Mouse (Mus musculus) MEL (cell line): ENCODE measurements around the gene Fbxl12. TPM values are rescaled to one million over a fixed set of nuclear protein-coding genes. Genes with fewer than 3 reads are reported as not detected.

ENCODE experiments used
- DNase-seq: peaks from one replicate; pipeline ENCODE4 v3.0.0; 2011; ENCODE audit warnings: low read depth, low spot score
- H3K27ac ChIP-seq: 2 replicates; pipeline ENCODE4 v1.5.1; 2012; ENCODE audit warnings: low read depth, mild to moderate bottlenecking, control low read depth, low read length, moderate library complexity; ENCODE audit not compliant: control insufficient read depth
- H3K27me3 ChIP-seq, 2 experiments: fragments of 150-350 bp in 1 of 2; sonication (generic) in 1 of 2; 2 replicates each; pipeline ENCODE4 v1.6.1; 2012; ENCODE audit warnings: low read length in 2 of 2, mild to moderate bottlenecking in 2 of 2, improper control_type of control experiment in 1 of 2, moderate library complexity in 1 of 2; ENCODE audit not compliant: insufficient read depth in 2 of 2, control insufficient read depth in 1 of 2
- H3K36me3 ChIP-seq, 2 experiments: 2 replicates each; pipeline ENCODE4 v1.6.1; 2012 to 2014; ENCODE audit warnings: low read length in 2 of 2, improper control_type of control experiment in 1 of 2, inconsistent platforms in 1 of 2, mild to moderate bottlenecking in 1 of 2; ENCODE audit not compliant: insufficient read depth in 2 of 2, control insufficient read depth in 1 of 2
- H3K4me1 ChIP-seq, 2 experiments: fragments of 150-350 bp in 1 of 2; sonication (generic) in 1 of 2; 2 replicates each; pipeline ENCODE4 v1.6.1; 2012; ENCODE audit warnings: low read length in 2 of 2, improper control_type of control experiment in 1 of 2, mild to moderate bottlenecking in 1 of 2; ENCODE audit not compliant: insufficient read depth in 2 of 2, control insufficient read depth in 1 of 2
- H3K4me3 ChIP-seq, 2 experiments: fragments of 150-350 bp in 1 of 2; sonication (generic) in 1 of 2; 2 replicates each; pipeline ENCODE4 v1.5.1; 2012; ENCODE audit warnings: low read depth in 2 of 2, low read length in 2 of 2, mild to moderate bottlenecking in 2 of 2, moderate library complexity in 2 of 2, control low read depth in 1 of 2, improper control_type of control experiment in 1 of 2; ENCODE audit not compliant: control insufficient read depth in 1 of 2, insufficient read depth in 1 of 2
- H3K79me2 ChIP-seq: 2 replicates; pipeline ENCODE4 v1.6.1; 2012; ENCODE audit warnings: mild to moderate bottlenecking, low read length, moderate library complexity; ENCODE audit not compliant: control insufficient read depth, poor library complexity, insufficient read depth
- H3K9ac ChIP-seq: 2 replicates; pipeline ENCODE4 v1.6.1; 2012; ENCODE audit warnings: low read depth, mild to moderate bottlenecking, control low read depth, low read length, moderate library complexity; ENCODE audit not compliant: control insufficient read depth, poor library complexity, severe bottlenecking
- H3K9me3 ChIP-seq: fragments of 150-350 bp; sonication (generic); replicated peaks from 2 replicates; pipeline ENCODE4 v1.6.1; 2012; ENCODE audit warnings: mild to moderate bottlenecking, low read length, improper control_type of control experiment, moderate library complexity; ENCODE audit not compliant: insufficient read depth
- CHD1 ChIP-seq: IDR thresholded peaks from 2 replicates; pipeline ENCODE4 v1.6.1; 2012; ENCODE audit warnings: low read depth, mild to moderate bottlenecking, inconsistent platforms, low read length, improper control_type of control experiment
- CTCF ChIP-seq, 3 experiments: IDR thresholded peaks in 2 of 3; conservative IDR thresholded peaks in 1 of 3; 2 replicates each; pipeline ENCODE4 v1.5.1; 2011 to 2012; ENCODE audit warnings: low read length in 3 of 3, low read depth in 2 of 3, mild to moderate bottlenecking in 2 of 3, improper control_type of control experiment in 1 of 3, inconsistent platforms in 1 of 3, mixed read lengths in 1 of 3, moderate library complexity in 1 of 3; ENCODE audit not compliant: control insufficient read depth in 1 of 3, insufficient read depth in 1 of 3, poor library complexity in 1 of 3, severe bottlenecking in 1 of 3
- ELF1 ChIP-seq: IDR thresholded peaks from 2 replicates; pipeline ENCODE4 v1.6.1; 2014; ENCODE audit warnings: low read depth, mild to moderate bottlenecking, inconsistent platforms, low read length, improper control_type of control experiment, moderate library complexity
- ETS1 ChIP-seq: IDR thresholded peaks from 2 replicates; pipeline ENCODE4 v1.6.1; 2012; ENCODE audit warnings: low read depth, mild to moderate bottlenecking, inconsistent platforms, low read length, improper control_type of control experiment, moderate library complexity
- GABPA ChIP-seq: IDR thresholded peaks from 2 replicates; pipeline ENCODE4 v1.6.1; 2012; ENCODE audit warnings: low read depth, mild to moderate bottlenecking, inconsistent platforms, low read length, improper control_type of control experiment, moderate library complexity
- JUND ChIP-seq: IDR thresholded peaks from 2 replicates; pipeline ENCODE4 v1.6.1; 2011; ENCODE audit warnings: low read depth, mild to moderate bottlenecking, improper control_type of control experiment, low read length
- KAT2A ChIP-seq: conservative IDR thresholded peaks from 2 replicates; pipeline ENCODE4 v1.6.1; 2012; ENCODE audit warnings: low read depth, low read length, improper control_type of control experiment, inconsistent platforms
- MAFK ChIP-seq: IDR thresholded peaks from 2 replicates; pipeline ENCODE4 v1.6.1; 2011; ENCODE audit warnings: low read depth, mild to moderate bottlenecking, low read length, improper control_type of control experiment, borderline replicate concordance
- MAX ChIP-seq: IDR thresholded peaks from 2 replicates; pipeline ENCODE4 v1.6.1; 2011; ENCODE audit warnings: low read length, improper control_type of control experiment
- MEF2A ChIP-seq: IDR thresholded peaks from 2 replicates; pipeline ENCODE4 v1.6.1; 2014; ENCODE audit warnings: low read depth, mild to moderate bottlenecking, inconsistent platforms, low read length, improper control_type of control experiment; ENCODE audit not compliant: poor library complexity, insufficient replicate concordance, severe bottlenecking; ENCODE audit errors: extremely low read depth
- MXI1 ChIP-seq: IDR thresholded peaks from 2 replicates; pipeline ENCODE4 v1.6.1; 2011; ENCODE audit warnings: mild to moderate bottlenecking, low read depth, low read length, improper control_type of control experiment
- MYB ChIP-seq: IDR thresholded peaks from 2 replicates; pipeline ENCODE4 v1.6.1; 2011; ENCODE audit warnings: mild to moderate bottlenecking, low read depth, low read length, improper control_type of control experiment
- MYC ChIP-seq: IDR thresholded peaks from 2 replicates; pipeline ENCODE4 v1.6.1; 2011; ENCODE audit warnings: low read depth, mild to moderate bottlenecking, low read length, improper control_type of control experiment, moderate library complexity
- NRF1 ChIP-seq: IDR thresholded peaks from 2 replicates; pipeline ENCODE4 v1.6.1; 2014; ENCODE audit warnings: low read depth, mild to moderate bottlenecking, inconsistent platforms, low read length, improper control_type of control experiment, moderate library complexity; ENCODE audit not compliant: poor library complexity, insufficient read depth, severe bottlenecking
- POLR2A ChIP-seq, 2 experiments: IDR thresholded peaks; 2 replicates each; pipeline ENCODE4 v1.6.1; 2011 to 2012; ENCODE audit warnings: low read length in 2 of 2, mild to moderate bottlenecking in 2 of 2, control low read depth in 1 of 2, improper control_type of control experiment in 1 of 2, low read depth in 1 of 2, moderate library complexity in 1 of 2; ENCODE audit not compliant: control insufficient read depth in 1 of 2, insufficient read depth in 1 of 2, poor library complexity in 1 of 2
- POLR2AphosphoS2 ChIP-seq: IDR thresholded peaks from 2 replicates; pipeline ENCODE4 v1.6.1; 2011; ENCODE audit warnings: low read length, improper control_type of control experiment
- POLR2AphosphoS5 ChIP-seq: IDR thresholded peaks from 2 replicates; pipeline ENCODE4 v1.6.1; 2012; ENCODE audit warnings: low read depth, borderline replicate concordance, mild to moderate bottlenecking, inconsistent platforms, low read length, moderate library complexity, mixed read lengths
- RAD21 ChIP-seq: IDR thresholded peaks from 2 replicates; pipeline ENCODE4 v1.6.1; 2011; ENCODE audit warnings: mild to moderate bottlenecking, low read depth, low read length, improper control_type of control experiment
- RCOR1 ChIP-seq: IDR thresholded peaks from 2 replicates; pipeline ENCODE4 v1.6.1; 2012; ENCODE audit warnings: low read depth, mild to moderate bottlenecking, inconsistent platforms, low read length, improper control_type of control experiment
- SIN3A ChIP-seq: IDR thresholded peaks from 2 replicates; pipeline ENCODE4 v1.6.1; 2012; ENCODE audit warnings: low read length, improper control_type of control experiment, inconsistent platforms
- SMC3 ChIP-seq: IDR thresholded peaks from 2 replicates; pipeline ENCODE4 v1.6.1; 2011; ENCODE audit warnings: low read depth, low read length, improper control_type of control experiment
- TAL1 ChIP-seq: IDR thresholded peaks from 2 replicates; pipeline ENCODE4 v1.6.1; 2012; ENCODE audit warnings: mild to moderate bottlenecking, inconsistent platforms, low read length, moderate library complexity, mixed read lengths
- TCF12 ChIP-seq: IDR thresholded peaks from 2 replicates; pipeline ENCODE4 v1.6.1; 2014; ENCODE audit warnings: low read depth, mild to moderate bottlenecking, inconsistent platforms, low read length, improper control_type of control experiment, moderate library complexity
- USF1 ChIP-seq: IDR thresholded peaks from 2 replicates; pipeline ENCODE4 v1.6.1; 2014; ENCODE audit warnings: low read depth, mild to moderate bottlenecking, inconsistent platforms, low read length, improper control_type of control experiment, moderate library complexity
- USF2 ChIP-seq, 2 experiments: IDR thresholded peaks; 2 replicates each; pipeline ENCODE4 v1.6.1; 2011 to 2012; ENCODE audit warnings: improper control_type of control experiment in 2 of 2, low read length in 2 of 2, borderline replicate concordance in 1 of 2, inconsistent platforms in 1 of 2, low read depth in 1 of 2, mild to moderate bottlenecking in 1 of 2; ENCODE audit not compliant: insufficient read depth in 1 of 2
- polyA plus RNA-seq, 2 experiments: library from polyadenylated mRNA; stranded (reverse) in 1 of 2; unstranded in 1 of 2; fragments of >175 nt in 1 of 2; fragments of >200 nt in 1 of 2; gene quantifications; 2 replicates each; pipeline versions ENCODE4 v1.2.1 to v1.2.4; 2012; ENCODE audit warnings: low replicate concordance in 2 of 2, low read depth in 1 of 2; ENCODE audit not compliant: insufficient read length in 2 of 2, insufficient read depth in 1 of 2, missing spikeins in 1 of 2
- total RNA-seq: library from RNA; depleted of rRNA; stranded (reverse); fragments of 300-350 nt; gene quantifications from 2 replicates; pipeline ENCODE4 v1.2.3, GENCODE M21; 2012

The Fbxl12 gene
- total and polyA plus RNA-seq, 3 experiments, result 16.4 to 44.0 TPM; not detected in 1

- H3K9me3 ChIP-seq, result no peaks in the 10 kb centered on the region
- no peak overlapping the region for H3K9ac ChIP-seq
- TF ChIP-seq POLR2AphosphoS5 (no peak), POLR2AphosphoS2 (no peak), TAL1 (no peak), MYB (no peak), RCOR1 (no peak), USF1 (no peak), SMC3 (no peak), NRF1 (no peak), USF2 (IDR thresholded peaks at IDR 0.05; ENCODE audit: borderline replicate concordance in 1 of 2, insufficient read depth in 1 of 2, low read depth in 1 of 2, low read length in 2 of 2) (no peak), CHD1 (no peak), RAD21 (no peak), MYC (no peak), GABPA (no peak)
- no peaks in the 10 kb centered on the region for H3K79me2 ChIP-seq
- DNase-seq, result no peak
- H3K4me1 ChIP-seq, result no peaks in the 10 kb centered on the region
- peaks cover 5 to 9% of the 10 kb centered on the region in 2 experiments for H3K27me3 ChIP-seq
- no peaks in the 10 kb centered on the region for H3K36me3 ChIP-seq
- no peak overlapping the region for H3K4me3 ChIP-seq
- no peak overlapping the region for H3K27ac ChIP-seq
Observed at GRCm38 (mm10) chr9:20689913-20690312, 45.3 kb upstream of the Fbxl12 start.

- TF ChIP-seq RAD21 (no peak), KAT2A (no peak), POLR2AphosphoS2 (no peak), POLR2AphosphoS5 (no peak), GABPA (no peak), POLR2A (IDR thresholded peaks at IDR 0.05; ENCODE audit: control insufficient read depth in 1 of 2, insufficient read depth in 1 of 2, low read depth in 1 of 2, low read length in 2 of 2, poor library complexity in 1 of 2) (no peak), MAX (no peak), TCF12 (no peak), ETS1 (no peak), MXI1 (no peak), MAFK (no peak), USF2 (IDR thresholded peaks at IDR 0.05; ENCODE audit: borderline replicate concordance in 1 of 2, insufficient read depth in 1 of 2, low read depth in 1 of 2, low read length in 2 of 2) (no peak), RCOR1 (no peak), USF1 (no peak), CTCF (IDR thresholded peaks at IDR 0.05 in 2 of 3, conservative IDR thresholded peaks at IDR 0.05 in 1 of 3; ENCODE audit: control insufficient read depth in 1 of 3, insufficient read depth in 1 of 3, low read depth in 2 of 3, low read length in 3 of 3, poor library complexity in 1 of 3, severe bottlenecking in 1 of 3) (no peak), MEF2A (no peak), SIN3A (no peak), CHD1 (no peak), ELF1 (no peak), JUND (no peak)
- TF ChIP-seq, all 39 proteins: peak for 0
- H3K9me3 ChIP-seq, result no peaks in the 10 kb centered on the region
- H3K79me2 ChIP-seq, result no peaks in the 10 kb centered on the region
- H3K4me3 ChIP-seq, result no peak overlapping the region
- H3K36me3 ChIP-seq, result no peaks in the 10 kb centered on the region
- DNase-seq, result no peak
- no peak overlapping the region for H3K9ac ChIP-seq
- H3K27ac ChIP-seq, result no peak overlapping the region
- no peaks in the 10 kb centered on the region for H3K4me1 ChIP-seq
- peaks cover 5 to 6% of the 10 kb centered on the region in 2 experiments for H3K27me3 ChIP-seq
Observed at GRCm38 (mm10) chr9:20689403-20689802, 44.8 kb upstream of the Fbxl12 start.
